Mouse (Mus musculus) myocyte (in vitro differentiated cells): Measurements from ENCODE around the gene Pbx1. TPM values are rescaled to one million over a fixed set of nuclear protein-coding genes. Genes with fewer than 3 reads are reported as not detected.

Experiments
- H3K27me3 ChIP-seq: one replicate; pipeline ENCODE4 v1.6.1; 2011; ENCODE audit not compliant: control insufficient read depth, insufficient read depth, insufficient read length
- H3K36me3 ChIP-seq: one replicate; pipeline ENCODE4 v1.6.1; 2011; ENCODE audit not compliant: control insufficient read depth, insufficient read depth
- H3K4me2 ChIP-seq: one replicate; pipeline ENCODE4 v1.6.1; 2011; ENCODE audit warnings: low read depth, control low read depth
- H3K4me3 ChIP-seq: one replicate; pipeline ENCODE4 v1.5.1; 2011; ENCODE audit warnings: mild to moderate bottlenecking, control low read depth, moderate library complexity
- H3K79me2 ChIP-seq: one replicate; pipeline ENCODE4 v1.6.1; 2011; ENCODE audit not compliant: control insufficient read depth, insufficient read depth
- H3ac ChIP-seq: one replicate; pipeline ENCODE4 v1.6.1; 2011; ENCODE audit not compliant: control insufficient read depth, insufficient read length
- CEBPB ChIP-seq: IDR thresholded peaks from 2 replicates; pipeline ENCODE4 v1.6.1; 2011; ENCODE audit warnings: mild to moderate bottlenecking, moderate library complexity; ENCODE audit not compliant: poor library complexity, insufficient read depth, severe bottlenecking
- E2F4 ChIP-seq: IDR thresholded peaks from one replicate; pipeline ENCODE4 v1.6.1; 2011; ENCODE audit warnings: mild to moderate bottlenecking, control low read depth, moderate library complexity; ENCODE audit not compliant: insufficient read depth
- MAX ChIP-seq: IDR thresholded peaks from one replicate; pipeline ENCODE4 v1.6.1; 2011; ENCODE audit warnings: low read depth, mild to moderate bottlenecking, control low read depth
- MYOD1 ChIP-seq, 3 experiments: IDR thresholded peaks; one replicate each; pipeline ENCODE4 v1.6.1; 2011; ENCODE audit warnings: control low read depth in 2 of 3, low read depth in 2 of 3, mild to moderate bottlenecking in 2 of 3, moderate library complexity in 1 of 3; ENCODE audit not compliant: insufficient read length in 2 of 3, control insufficient read depth in 1 of 3
- MYOG ChIP-seq, 3 experiments: IDR thresholded peaks; one replicate each; pipeline ENCODE4 v1.6.1; 2011; ENCODE audit warnings: control low read depth in 2 of 3, low read depth in 2 of 3, mild to moderate bottlenecking in 2 of 3; ENCODE audit not compliant: insufficient read length in 2 of 3, control insufficient read depth in 1 of 3, insufficient read depth in 1 of 3
- POLR2A ChIP-seq: IDR thresholded peaks from one replicate; pipeline ENCODE4 v1.6.1; 2011; ENCODE audit warnings: low read depth, mild to moderate bottlenecking, control low read depth, moderate library complexity; ENCODE audit not compliant: insufficient read length
- POLR2AphosphoS2 ChIP-seq: IDR thresholded peaks from one replicate; pipeline ENCODE4 v1.6.1; 2011; ENCODE audit warnings: low read depth, control low read depth; ENCODE audit not compliant: insufficient read length
- REST ChIP-seq: IDR thresholded peaks from one replicate; pipeline ENCODE4 v1.6.1; 2011; ENCODE audit warnings: mild to moderate bottlenecking, control low read depth, moderate library complexity; ENCODE audit not compliant: insufficient read depth, insufficient read length
- SRF ChIP-seq: IDR thresholded peaks from one replicate; pipeline ENCODE4 v1.6.1; 2011; ENCODE audit warnings: low read depth; ENCODE audit not compliant: control insufficient read depth, insufficient read length
- TCF12 ChIP-seq: IDR thresholded peaks from one replicate; pipeline ENCODE4 v1.6.1; 2011; ENCODE audit warnings: mild to moderate bottlenecking, control low read depth; ENCODE audit not compliant: poor library complexity, insufficient read depth, severe bottlenecking
- TCF3 ChIP-seq: IDR thresholded peaks from one replicate; pipeline ENCODE4 v1.6.1; 2011; ENCODE audit warnings: low read depth, control low read depth; ENCODE audit not compliant: insufficient read length
- USF1 ChIP-seq: IDR thresholded peaks from one replicate; pipeline ENCODE4 v1.6.1; 2011; ENCODE audit warnings: low read depth, mild to moderate bottlenecking, control low read depth, moderate library complexity
- polyA plus RNA-seq: library from polyadenylated mRNA; unstranded; fragments of >200 nt; fragmentation: generic; extraction: Trizol; gene quantifications from one replicate; pipeline ENCODE4 v1.2.1, GENCODE M21; 2012; ENCODE audit warnings: missing spikeins

The Pbx1 gene
- polyA plus RNA-seq, 1 experiment = 11.4 TPM

- Histone ChIP-seq H3K27me3 (no peaks in the 10 kb centered on the region), H3K4me3 (no peak overlapping the region), H3K4me2 (no peak overlapping the region), H3K79me2 (peaks cover 3% of the 10 kb centered on the region), H3K36me3 (no peaks in the 10 kb centered on the region), H3ac (no peak overlapping the region)
- TF ChIP-seq USF1 (no peak), POLR2A (no peak), REST (no peak), SRF (no peak), TCF12 (no peak), E2F4 (no peak), MYOG (IDR thresholded peaks at IDR 0.05; ENCODE audit: control insufficient read depth in 1 of 3, insufficient read depth in 1 of 3, insufficient read length in 2 of 3, low read depth in 2 of 3) (no peak), MYOD1 (IDR thresholded peaks at IDR 0.05; ENCODE audit: control insufficient read depth in 1 of 3, insufficient read length in 2 of 3, low read depth in 2 of 3) (no peak), POLR2AphosphoS2 (no peak), CEBPB (no peak)
Measured at GRCm38 (mm10) chr1:168406291-168406675, 25.8 kb downstream of the Pbx1 start.

DNA sequence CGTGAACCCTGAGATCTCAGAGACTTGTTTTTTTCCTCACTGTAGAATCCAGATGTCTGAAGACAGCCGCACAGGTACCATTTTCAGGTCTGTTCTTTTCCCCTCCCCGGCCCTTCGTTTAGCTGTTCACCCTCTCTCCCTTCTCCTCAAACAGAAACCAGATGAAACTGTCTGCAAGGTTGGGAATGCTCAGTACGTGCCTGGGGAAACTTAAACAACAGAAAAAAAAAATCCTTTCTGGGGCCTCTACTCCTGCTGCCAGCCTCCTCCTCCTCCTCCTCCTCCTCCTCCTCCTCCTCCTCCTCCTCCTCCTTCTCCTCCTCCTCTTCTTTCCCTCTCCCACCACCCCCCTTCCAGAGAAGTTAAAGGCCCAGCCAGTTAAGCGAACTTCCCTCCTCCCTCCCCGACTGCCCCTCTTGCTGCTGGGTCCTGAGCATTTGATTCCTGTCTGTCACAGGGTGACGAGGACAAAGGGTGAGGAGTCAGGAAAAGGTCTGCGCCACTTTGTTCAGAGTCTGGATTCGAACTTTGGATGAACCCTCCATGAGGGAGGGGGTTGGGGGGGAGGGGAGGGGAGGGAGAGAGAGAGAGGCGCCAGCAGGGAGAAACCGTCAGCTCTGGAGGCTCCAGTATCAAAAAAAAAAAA, 26.3 kb downstream of the Pbx1 start:
- no peak overlapping the region for H3K4me3 ChIP-seq
- H3ac ChIP-seq = no peak overlapping the region
- no peak overlapping the region for H3K4me2 ChIP-seq
- TF ChIP-seq CEBPB (no peak), TCF12 (no peak), E2F4 (no peak), TCF3 (no peak), MYOD1 (IDR thresholded peaks at IDR 0.05; ENCODE audit: control insufficient read depth in 1 of 3, insufficient read length in 2 of 3, low read depth in 2 of 3) (no peak), REST (no peak), POLR2A (no peak)
- peaks cover 3% of the 10 kb centered on the region for H3K79me2 ChIP-seq
- no peaks in the 10 kb centered on the region for H3K36me3 ChIP-seq
- H3K27me3 ChIP-seq = no peaks in the 10 kb centered on the region

DNA sequence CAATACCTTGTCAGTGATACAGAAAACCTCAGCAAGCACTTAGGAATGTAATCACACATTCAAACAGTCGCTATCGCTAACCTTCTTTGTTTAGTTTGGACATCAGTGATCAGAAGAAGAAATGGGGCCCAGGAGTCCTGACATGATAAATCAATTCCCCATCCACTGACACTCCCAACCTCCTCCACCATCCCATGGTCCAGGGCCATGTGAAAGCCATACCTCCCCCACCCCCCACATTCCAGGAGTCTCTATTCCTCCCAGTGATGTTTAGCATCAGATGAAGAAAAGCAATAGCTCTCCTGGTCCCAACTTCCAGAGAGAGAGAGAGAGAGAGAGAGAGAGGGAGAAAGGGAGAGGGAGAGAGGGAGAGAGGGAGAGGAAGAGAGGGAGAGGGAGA, 28.5 kb downstream of the Pbx1 start:
- H3K27me3 ChIP-seq = no peaks in the 10 kb centered on the region
- no peaks in the 10 kb centered on the region for H3K79me2 ChIP-seq
- TF ChIP-seq REST (no peak), USF1 (no peak), MYOG (IDR thresholded peaks at IDR 0.05; ENCODE audit: control insufficient read depth in 1 of 3, insufficient read depth in 1 of 3, insufficient read length in 2 of 3, low read depth in 2 of 3) (no peak), MAX (no peak), MYOD1 (IDR thresholded peaks at IDR 0.05; ENCODE audit: control insufficient read depth in 1 of 3, insufficient read length in 2 of 3, low read depth in 2 of 3) (no peak), TCF3 (no peak), TCF12 (no peak)
- no peak overlapping the region for H3K4me3 ChIP-seq
- H3ac ChIP-seq = no peak overlapping the region
- peaks cover 6% of the 10 kb centered on the region for H3K36me3 ChIP-seq
- no peak overlapping the region for H3K4me2 ChIP-seq

DNA sequence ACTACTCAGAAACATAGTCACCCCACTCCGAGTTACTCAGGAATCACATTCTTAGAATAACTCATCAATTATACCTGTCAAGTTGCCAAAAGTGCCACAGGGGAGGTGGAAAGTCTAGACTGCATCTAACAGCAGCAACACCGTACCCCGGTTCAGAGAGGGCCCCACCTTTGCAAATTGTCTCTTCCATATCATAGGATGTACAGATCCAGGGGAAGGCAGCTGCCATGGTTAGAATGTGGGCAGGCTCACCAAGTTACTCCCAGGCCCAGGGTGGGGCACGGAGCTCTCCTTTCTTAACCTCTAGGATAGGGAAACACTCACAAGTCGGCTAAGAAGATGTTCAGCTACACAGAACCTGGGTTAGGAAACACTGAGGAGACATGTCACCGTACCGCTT, 29.4 kb downstream of the Pbx1 start:
- Histone ChIP-seq H3K4me3 (no peak overlapping the region), H3K27me3 (no peaks in the 10 kb centered on the region), H3K36me3 (peaks cover 6% of the 10 kb centered on the region), H3K79me2 (peaks cover 3% of the 10 kb centered on the region), H3K4me2 (no peak overlapping the region), H3ac (no peak overlapping the region)
- TF ChIP-seq POLR2A (no peak), REST (no peak), MYOG (IDR thresholded peaks at IDR 0.05; ENCODE audit: control insufficient read depth in 1 of 3, insufficient read depth in 1 of 3, insufficient read length in 2 of 3, low read depth in 2 of 3) (no peak), TCF3 (no peak), CEBPB (no peak), POLR2AphosphoS2 (no peak), SRF (no peak), MAX (no peak), MYOD1 (IDR thresholded peaks at IDR 0.05; ENCODE audit: control insufficient read depth in 1 of 3, insufficient read length in 2 of 3, low read depth in 2 of 3) (no peak), USF1 (no peak), E2F4 (no peak), TCF12 (no peak)

GRCm38 (mm10) chr1:168395523-168396159, 36.4 kb downstream of the Pbx1 start:
- no peak overlapping the region for H3K4me3 ChIP-seq
- TF ChIP-seq CEBPB = no peak
- no peak for TF ChIP-seq MAX
- TF ChIP-seq REST = no peak
- TF ChIP-seq POLR2AphosphoS2 = no peak
- TF ChIP-seq MYOG (IDR thresholded peaks at IDR 0.05; ENCODE audit: control insufficient read depth in 1 of 3, insufficient read depth in 1 of 3, insufficient read length in 2 of 3, low read depth in 2 of 3) = no peak
- TF ChIP-seq TCF12 = no peak
- no peak for TF ChIP-seq POLR2A
- no peak for TF ChIP-seq TCF3
- TF ChIP-seq SRF = no peak
- TF ChIP-seq E2F4 = no peak
- no peak for TF ChIP-seq MYOD1 (IDR thresholded peaks at IDR 0.05; ENCODE audit: control insufficient read depth in 1 of 3, insufficient read length in 2 of 3, low read depth in 2 of 3)
- no peak for TF ChIP-seq USF1
- no peak overlapping the region for H3ac ChIP-seq
- H3K79me2 ChIP-seq = peaks cover 8% of the 10 kb centered on the region
- peaks cover 7% of the 10 kb centered on the region for H3K36me3 ChIP-seq
- H3K4me2 ChIP-seq = no peak overlapping the region
- H3K27me3 ChIP-seq = no peaks in the 10 kb centered on the region
